13 mouse cellular contexts compared by ENCODE assay signal in the genomic region with DNA sequence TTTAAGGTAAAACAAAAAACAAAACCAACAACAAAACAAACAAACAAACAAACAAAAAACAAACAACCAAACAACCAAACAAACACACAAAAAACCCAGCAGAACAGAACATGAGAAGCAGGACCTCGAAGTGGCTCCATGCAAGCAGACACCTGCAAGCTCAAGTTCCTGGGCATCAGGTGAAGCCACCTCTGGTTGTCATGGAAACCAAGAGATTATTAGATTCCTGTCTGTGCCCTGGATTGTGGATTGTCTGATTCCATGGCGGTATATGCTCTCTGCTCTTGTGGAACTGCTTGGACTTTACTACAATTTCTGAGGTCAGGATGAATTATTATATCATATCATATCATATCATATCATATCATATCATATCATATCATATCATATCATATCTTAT.
DNase-seq lines count a peak whose midpoint lies in the region; ATAC-seq and TF ChIP-seq lines count a peak whose summit lies in the region.
"Had no signal": no experiment of that assay in that cellular context is flagged by ENCODE, and none has a peak within 500 bp of the region (broad histone marks: within the 10 kb centered on the region; RNA-seq: fewer than 3 reads in every experiment).

No protein-coding gene starts in this region.

- H3K4me1 ChIP-seq in hindbrain, embryonic 15.5 days (replicated peaks): peaks cover 11% of the 10 kb centered on the region
- no peaks in the 10 kb centered on the region for H3K4me1 ChIP-seq in hindbrain, embryonic 11.5 days (replicated peaks; ENCODE audit: control insufficient read depth, insufficient read depth, low read length)
- peaks cover 7% of the 10 kb centered on the region for H3K4me1 ChIP-seq in embryonic facial prominence, embryonic 14.5 days (ENCODE audit: control insufficient read depth, insufficient read depth, low read length)
- H3K4me1 ChIP-seq in forebrain, embryonic 13.5 days: peaks cover 14% of the 10 kb centered on the region
- H3K4me1 ChIP-seq in midbrain, embryonic 15.5 days: peaks cover 12% of the 10 kb centered on the region
- H3K4me1 ChIP-seq: liver, embryonic 15.5 days had no signal

- H3K4me3 ChIP-seq in hindbrain, embryonic 15.5 days: no peak overlapping the region
- H3K4me3 ChIP-seq in hindbrain, embryonic 11.5 days (ENCODE audit: low read depth, low read length): no peak overlapping the region
- no peak overlapping the region for H3K4me3 ChIP-seq in embryonic facial prominence, embryonic 14.5 days (ENCODE audit: low read depth, low read length)
- no peak overlapping the region for H3K4me3 ChIP-seq in forebrain, embryonic 13.5 days
- no peak overlapping the region for H3K4me3 ChIP-seq in midbrain, embryonic 15.5 days
- no peak overlapping the region for H3K4me3 ChIP-seq in layer of hippocampus, adult 2 months
- H3K4me3 ChIP-seq: limb, embryonic 12.5 days; liver, embryonic 15.5 days had no signal

- H3K9ac ChIP-seq in hindbrain, embryonic 15.5 days: no peak overlapping the region
- H3K9ac ChIP-seq in hindbrain, embryonic 11.5 days (ENCODE audit: low read depth, low read length): no peak overlapping the region
- H3K9ac ChIP-seq in embryonic facial prominence, embryonic 14.5 days (ENCODE audit: low read depth, low read length): no peak overlapping the region
- H3K9ac ChIP-seq in forebrain, embryonic 13.5 days: no peak overlapping the region
- H3K9ac ChIP-seq in midbrain, embryonic 15.5 days: no peak overlapping the region
- H3K9ac ChIP-seq: limb, embryonic 12.5 days; liver, embryonic 15.5 days had no signal

- H3K9me3 ChIP-seq in hindbrain, embryonic 15.5 days: no peaks in the 10 kb centered on the region
- H3K9me3 ChIP-seq in hindbrain, embryonic 11.5 days (ENCODE audit: control insufficient read depth, low read length): no peaks in the 10 kb centered on the region
- no peaks in the 10 kb centered on the region for H3K9me3 ChIP-seq in embryonic facial prominence, embryonic 14.5 days (ENCODE audit: control insufficient read depth, low read length)
- no peaks in the 10 kb centered on the region for H3K9me3 ChIP-seq in forebrain, embryonic 13.5 days (replicated peaks)
- H3K9me3 ChIP-seq in midbrain, embryonic 15.5 days: no peaks in the 10 kb centered on the region
- H3K9me3 ChIP-seq: limb, embryonic 12.5 days; liver, embryonic 15.5 days had no signal

- no peak for ATAC-seq in hindbrain, embryonic 15.5 days (ENCODE audit: low FRiP score, low read depth)
- ATAC-seq in hindbrain, embryonic 11.5 days (ENCODE audit: low FRiP score): no peak
- peak; percentile 45; the same call in 1 of the 2 replicates for ATAC-seq in embryonic facial prominence, embryonic 14.5 days (ENCODE audit: low read depth)
- no peak for ATAC-seq in forebrain, embryonic 13.5 days
- 0 out of 2 replicates have a peak, but pooled peaks have one; percentile 48 for ATAC-seq in midbrain, embryonic 15.5 days (replicated peaks)
- ATAC-seq: activated CD4-positive, CD25-positive, alpha-beta regulatory T cell, adult 4 months; intestine, embryonic 16.5 days had no signal

- 82% methylated on average over 2 of the region's 2 CpGs for WGBS in hindbrain, embryonic 15.5 days
- 83% methylated on average over 2 of the region's 2 CpGs for WGBS in hindbrain, embryonic 11.5 days
- WGBS in embryonic facial prominence, embryonic 14.5 days: 78% methylated on average over 2 of the region's 2 CpGs
- 78% methylated on average over 2 of the region's 2 CpGs for WGBS in forebrain, embryonic 13.5 days
- WGBS in midbrain, embryonic 15.5 days: 71% methylated on average over 2 of the region's 2 CpGs

- TF ChIP-seq CTCF in layer of hippocampus, adult 2 months (conservative IDR thresholded peaks at IDR 0.05): no peak

- DNase-seq in hindbrain, embryonic 11.5 days (ENCODE audit: low spot score): no peak
- peak; percentile 11 for DNase-seq in embryonic facial prominence, embryonic 14.5 days (ENCODE audit: low spot score)
- no peak for DNase-seq in frontal cortex, postnatal 36 days (ENCODE audit: low spot score in 2 of 2)
- no peak for DNase-seq in layer of hippocampus, adult 2 months (ENCODE audit: low spot score in 2 of 2)
- DNase-seq: lung, postnatal 4 days; thymus, postnatal 14 days had no signal

- H3K27me3 ChIP-seq in hindbrain, embryonic 15.5 days: no peaks in the 10 kb centered on the region
- peaks cover 6% of the 10 kb centered on the region; the same call in 1 of the 2 replicates for H3K27me3 ChIP-seq in hindbrain, embryonic 11.5 days (ENCODE audit: control insufficient read depth, insufficient read depth, low read length)
- no peaks in the 10 kb centered on the region for H3K27me3 ChIP-seq in embryonic facial prominence, embryonic 14.5 days (replicated peaks; ENCODE audit: control insufficient read depth, insufficient read depth, low read length)
- no peaks in the 10 kb centered on the region; the same call in 1 of the 2 replicates for H3K27me3 ChIP-seq in forebrain, embryonic 13.5 days
- H3K27me3 ChIP-seq in midbrain, embryonic 15.5 days (replicated peaks): no peaks in the 10 kb centered on the region
- H3K27me3 ChIP-seq: liver, embryonic 15.5 days had no signal

- peak overlapping the region; percentile 52 for H3K4me2 ChIP-seq in hindbrain, embryonic 15.5 days
- H3K4me2 ChIP-seq in hindbrain, embryonic 11.5 days (replicated peaks; ENCODE audit: low read depth, low read length): no peak overlapping the region
- H3K4me2 ChIP-seq in embryonic facial prominence, embryonic 14.5 days (ENCODE audit: low read depth, low read length): peak overlapping the region; percentile 50
- H3K4me2 ChIP-seq in forebrain, embryonic 13.5 days: peak overlapping the region; percentile 56
- H3K4me2 ChIP-seq in midbrain, embryonic 15.5 days: peak overlapping the region; percentile 44
- H3K4me2 ChIP-seq: liver, embryonic 15.5 days had no signal

- no peaks in the 10 kb centered on the region for H3K36me3 ChIP-seq in hindbrain, embryonic 15.5 days
- H3K36me3 ChIP-seq in hindbrain, embryonic 11.5 days (ENCODE audit: control insufficient read depth, insufficient read depth, low read length): no peaks in the 10 kb centered on the region
- no peaks in the 10 kb centered on the region for H3K36me3 ChIP-seq in embryonic facial prominence, embryonic 14.5 days (ENCODE audit: control insufficient read depth, insufficient read depth, low read length)
- no peaks in the 10 kb centered on the region for H3K36me3 ChIP-seq in forebrain, embryonic 13.5 days (ENCODE audit: poor library complexity, severe bottlenecking)
- no peaks in the 10 kb centered on the region for H3K36me3 ChIP-seq in midbrain, embryonic 15.5 days (replicated peaks)
- H3K36me3 ChIP-seq: limb, embryonic 12.5 days; liver, embryonic 15.5 days had no signal

- no peak overlapping the region for H3K27ac ChIP-seq in hindbrain, embryonic 15.5 days (replicated peaks)
- no peak overlapping the region for H3K27ac ChIP-seq in hindbrain, embryonic 11.5 days (ENCODE audit: low read depth, low read length)
- H3K27ac ChIP-seq in embryonic facial prominence, embryonic 14.5 days (replicated peaks; ENCODE audit: low read depth, low read length): no peak overlapping the region
- no peak overlapping the region for H3K27ac ChIP-seq in forebrain, embryonic 13.5 days
- H3K27ac ChIP-seq in midbrain, embryonic 15.5 days: no peak overlapping the region
- H3K27ac ChIP-seq in layer of hippocampus, adult 2 months: no peak overlapping the region
- H3K27ac ChIP-seq: limb, embryonic 12.5 days; liver, embryonic 15.5 days had no signal

Comparison
In these comparisons a context has a peak if more than half of its experiments do, and no peak if none do; other contexts are left out.
1. ATAC-seq: peak in embryonic facial prominence, embryonic 14.5 days (single experiment) and midbrain, embryonic 15.5 days (single experiment); none in hindbrain, embryonic 15.5 days (single experiment), hindbrain, embryonic 11.5 days (single experiment) and forebrain, embryonic 13.5 days (single experiment).